Mouse (Mus musculus) embryonic facial prominence, embryonic 15.5 days (tissue): ENCODE data around the gene Arhgap18. TPM values are rescaled to one million over a fixed set of nuclear protein-coding genes. Genes with fewer than 3 reads are reported as not detected.

Source experiments
- ATAC-seq: fragments of 200-750 bp; cut with Nextera tagmentation; 2 replicates; pipeline ENCODE4 v1.8.0; 2017; ENCODE audit warnings: low read depth, moderate TSS enrichment; ENCODE audit not compliant: insufficient number of reproducible peaks, low FRiP score, low TSS enrichment
- H3K27ac ChIP-seq: fragments of 300-500 bp; sonication (generic); replicated peaks from 2 replicates; pipeline ENCODE4 v1.5.1; 2015; ENCODE audit warnings: mild to moderate bottlenecking, inconsistent platforms
- H3K27me3 ChIP-seq: fragments of 300-500 bp; sonication (generic); 2 replicates; pipeline ENCODE4 v1.6.1; 2015; ENCODE audit warnings: inconsistent platforms
- H3K36me3 ChIP-seq: fragments of 300-500 bp; sonication (generic); 2 replicates; pipeline ENCODE4 v1.6.1; 2015; ENCODE audit warnings: mild to moderate bottlenecking, inconsistent platforms
- H3K4me1 ChIP-seq: fragments of 300-500 bp; sonication (generic); 2 replicates; pipeline ENCODE4 v1.6.1; 2015; ENCODE audit warnings: inconsistent platforms
- H3K4me2 ChIP-seq: fragments of 300-500 bp; sonication (generic); replicated peaks from 2 replicates; pipeline ENCODE4 v1.6.1; 2015; ENCODE audit warnings: mild to moderate bottlenecking, inconsistent platforms
- H3K4me3 ChIP-seq: fragments of 300-500 bp; sonication (generic); replicated peaks from 2 replicates; pipeline ENCODE4 v1.5.1; 2015; ENCODE audit warnings: mild to moderate bottlenecking, inconsistent platforms
- H3K9ac ChIP-seq: fragments of 300-500 bp; sonication (generic); 2 replicates; pipeline ENCODE4 v1.6.1; 2015; ENCODE audit warnings: inconsistent platforms
- H3K9me3 ChIP-seq: fragments of 300-500 bp; sonication (generic); replicated peaks from 2 replicates; pipeline ENCODE4 v1.6.1; 2016; ENCODE audit warnings: inconsistent platforms
- WGBS: fragments of 180-500 bp; shearing (Covaris S2); methylation state at CpG from one replicate; pipeline ENCODE4 v1.1.7; 2015; 5-methylcytosine and 5-hydroxymethylcytosine counted together
- polyA plus RNA-seq: library from polyadenylated mRNA; unstranded; fragments of >200 nt; fragmentation: Nextera tagmentation; extraction: Ambion mirVana; gene quantifications from 2 replicates; pipeline ENCODE4 v1.2.1, GENCODE M21; 2015

Arhgap18 gene
- polyA plus RNA-seq, 1 experiment from 2014 or later: 24.5 TPM

- no peak overlapping the region for H3K4me3 ChIP-seq
- no peak overlapping the region for H3K4me2 ChIP-seq
- no peaks in the 10 kb centered on the region for H3K27me3 ChIP-seq
- no peak overlapping the region for H3K27ac ChIP-seq
- WGBS: 91% methylated on average over 3 of the region's 3 CpGs
- no peaks in the 10 kb centered on the region for H3K36me3 ChIP-seq
- no peaks in the 10 kb centered on the region for H3K4me1 ChIP-seq
- no peaks in the 10 kb centered on the region for H3K9me3 ChIP-seq
- no peak for ATAC-seq
- no peak overlapping the region for H3K9ac ChIP-seq
Measured at GRCm38 (mm10) chr10:26832669-26833249, 79.5 kb downstream of the Arhgap18 start.

DNA sequence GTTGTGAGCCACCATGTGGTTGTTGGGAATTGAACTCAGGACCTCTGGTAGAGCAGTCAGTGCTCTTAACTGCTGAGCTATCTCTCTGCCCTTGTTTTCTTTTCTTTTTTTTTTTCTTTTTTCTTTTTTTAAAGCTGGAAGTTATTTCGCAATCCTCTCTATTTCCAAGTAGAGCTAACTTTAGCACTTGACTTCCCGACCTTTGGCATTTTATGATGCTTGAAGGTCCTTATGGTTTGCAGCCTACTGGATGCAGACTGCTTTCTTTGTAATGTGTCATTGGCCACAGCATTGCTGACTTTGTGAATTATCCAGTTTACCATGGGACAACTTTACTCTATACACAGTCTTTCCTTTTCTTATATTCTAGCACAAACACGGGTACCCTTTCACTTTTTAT lies 80.2 kb downstream of the Arhgap18 start:
- WGBS: 80% methylated on average over 3 of the region's 3 CpGs
- no peak for ATAC-seq

GRCm38 (mm10) chr10:26849311-26849710 lies 96.1 kb downstream of the Arhgap18 start:
- H3K4me3 ChIP-seq: no peak overlapping the region
- no peaks in the 10 kb centered on the region for H3K27me3 ChIP-seq
- H3K4me2 ChIP-seq: no peak overlapping the region
- 88% methylated on average over 4 of the region's 4 CpGs for WGBS
- no peak overlapping the region for H3K9ac ChIP-seq
- no peak overlapping the region for H3K27ac ChIP-seq
- no peaks in the 10 kb centered on the region for H3K9me3 ChIP-seq
- H3K36me3 ChIP-seq: no peaks in the 10 kb centered on the region
- no peak for ATAC-seq
- no peaks in the 10 kb centered on the region for H3K4me1 ChIP-seq

More for the DNA sequence above, 80.2 kb downstream of the Arhgap18 start:
- Histone ChIP-seq H3K27me3 (no peaks in the 10 kb centered on the region), H3K9ac (no peak overlapping the region), H3K27ac (no peak overlapping the region), H3K4me1 (no peaks in the 10 kb centered on the region), H3K4me2 (no peak overlapping the region), H3K36me3 (no peaks in the 10 kb centered on the region), H3K9me3 (no peaks in the 10 kb centered on the region), H3K4me3 (no peak overlapping the region)

- 76% methylated on average over 6 of the region's 6 CpGs for WGBS
- H3K27ac ChIP-seq: no peak overlapping the region
- no peaks in the 10 kb centered on the region for H3K9me3 ChIP-seq
- no peak overlapping the region for H3K4me3 ChIP-seq
- H3K4me2 ChIP-seq: no peak overlapping the region
- ATAC-seq: no peak
- H3K36me3 ChIP-seq: no peaks in the 10 kb centered on the region
- no peaks in the 10 kb centered on the region for H3K27me3 ChIP-seq
- H3K4me1 ChIP-seq: no peaks in the 10 kb centered on the region
- no peak overlapping the region for H3K9ac ChIP-seq
Measured at GRCm38 (mm10) chr10:26849854-26850253, 96.6 kb downstream of the Arhgap18 start.

GRCm38 (mm10) chr10:26854556-26855100 lies 101.4 kb downstream of the Arhgap18 start:
- no peak overlapping the region for H3K9ac ChIP-seq
- WGBS: 90% methylated on average over 5 of the region's 5 CpGs
- H3K4me1 ChIP-seq: no peaks in the 10 kb centered on the region
- ATAC-seq: no peak
- H3K27me3 ChIP-seq: no peaks in the 10 kb centered on the region
- H3K4me2 ChIP-seq: no peak overlapping the region
- no peak overlapping the region for H3K27ac ChIP-seq
- no peak overlapping the region for H3K4me3 ChIP-seq
- H3K9me3 ChIP-seq: no peaks in the 10 kb centered on the region
- H3K36me3 ChIP-seq: no peaks in the 10 kb centered on the region

- Histone ChIP-seq H3K4me1 (no peaks in the 10 kb centered on the region), H3K4me3 (no peak overlapping the region), H3K36me3 (no peaks in the 10 kb centered on the region), H3K27ac (no peak overlapping the region), H3K27me3 (no peaks in the 10 kb centered on the region), H3K4me2 (no peak overlapping the region), H3K9ac (no peak overlapping the region), H3K9me3 (no peaks in the 10 kb centered on the region)
- no peak for ATAC-seq
- WGBS: 82% methylated on average over 8 of the region's 8 CpGs
Measured at GRCm38 (mm10) chr10:26855851-26856535, 102.8 kb downstream of the Arhgap18 start.

DNA sequence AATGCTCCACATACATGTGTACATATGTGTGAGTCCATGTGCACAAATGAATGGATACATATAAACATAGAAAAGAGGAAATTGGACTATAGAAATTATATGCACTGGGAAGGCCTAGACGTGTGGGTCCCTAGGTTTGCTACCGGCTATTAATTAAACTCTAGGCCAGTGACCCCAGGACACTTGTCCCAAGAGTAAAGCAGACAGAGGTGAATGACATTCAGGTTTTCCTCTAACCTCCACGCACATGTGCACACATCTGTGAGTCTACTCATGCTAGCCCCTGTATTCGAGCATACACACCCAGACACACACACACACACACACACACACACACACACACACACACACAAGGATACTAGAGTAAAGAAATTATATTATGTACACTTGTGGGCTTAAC lies 104.4 kb downstream of the Arhgap18 start:
- H3K4me1 ChIP-seq: no peaks in the 10 kb centered on the region
- H3K9ac ChIP-seq: no peak overlapping the region
- H3K9me3 ChIP-seq: no peaks in the 10 kb centered on the region
- no peak for ATAC-seq
- no peaks in the 10 kb centered on the region for H3K36me3 ChIP-seq
- WGBS: 79% methylated on average over 4 of the region's 4 CpGs
- no peak overlapping the region for H3K4me3 ChIP-seq
- no peak overlapping the region for H3K27ac ChIP-seq
- H3K4me2 ChIP-seq: no peak overlapping the region
- no peaks in the 10 kb centered on the region for H3K27me3 ChIP-seq

DNA sequence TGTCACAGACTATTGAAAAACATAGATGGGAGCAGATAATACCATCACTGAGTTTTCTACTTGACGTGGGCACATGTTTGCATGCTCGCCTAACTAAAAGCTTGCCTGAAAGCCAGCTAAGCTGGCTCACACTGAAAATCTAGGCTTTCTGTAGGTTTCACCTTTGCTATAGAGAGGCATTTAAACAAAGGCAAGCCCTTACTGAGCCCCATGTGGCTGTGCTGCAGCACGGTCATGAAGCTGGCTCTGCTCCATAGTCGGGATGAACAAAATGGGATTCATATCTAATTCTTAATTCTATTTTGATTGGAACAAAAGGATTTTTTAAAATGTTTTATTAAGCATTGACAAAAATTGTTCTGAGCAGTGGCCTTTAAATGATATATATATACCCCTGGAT lies 105.3 kb downstream of the Arhgap18 start:
- H3K36me3 ChIP-seq: no peaks in the 10 kb centered on the region
- H3K4me1 ChIP-seq: no peaks in the 10 kb centered on the region
- H3K4me3 ChIP-seq: no peak overlapping the region
- no peak overlapping the region for H3K27ac ChIP-seq
- no peak overlapping the region for H3K9ac ChIP-seq
- H3K9me3 ChIP-seq: no peaks in the 10 kb centered on the region
- H3K27me3 ChIP-seq: no peaks in the 10 kb centered on the region
- 79% methylated on average over 4 of the region's 4 CpGs for WGBS
- H3K4me2 ChIP-seq: no peak overlapping the region
- no peak for ATAC-seq

GRCm38 (mm10) chr10:26861231-26861630 lies 108.0 kb downstream of the Arhgap18 start:
- H3K9me3 ChIP-seq: no peaks in the 10 kb centered on the region
- no peak overlapping the region for H3K4me3 ChIP-seq
- H3K4me1 ChIP-seq: no peaks in the 10 kb centered on the region
- no peaks in the 10 kb centered on the region for H3K27me3 ChIP-seq
- H3K4me2 ChIP-seq: no peak overlapping the region
- H3K36me3 ChIP-seq: no peaks in the 10 kb centered on the region
- no peak for ATAC-seq
- no peak overlapping the region for H3K9ac ChIP-seq
- no peak overlapping the region for H3K27ac ChIP-seq

GRCm38 (mm10) chr10:26862207-26862606 lies 109.0 kb downstream of the Arhgap18 start:
- Histone ChIP-seq H3K4me1 (no peaks in the 10 kb centered on the region), H3K4me2 (no peak overlapping the region), H3K9me3 (no peaks in the 10 kb centered on the region), H3K4me3 (no peak overlapping the region), H3K27ac (no peak overlapping the region), H3K9ac (no peak overlapping the region), H3K36me3 (no peaks in the 10 kb centered on the region), H3K27me3 (no peaks in the 10 kb centered on the region)
- no peak for ATAC-seq
- WGBS: 80% methylated on average over 4 of the region's 4 CpGs

DNA sequence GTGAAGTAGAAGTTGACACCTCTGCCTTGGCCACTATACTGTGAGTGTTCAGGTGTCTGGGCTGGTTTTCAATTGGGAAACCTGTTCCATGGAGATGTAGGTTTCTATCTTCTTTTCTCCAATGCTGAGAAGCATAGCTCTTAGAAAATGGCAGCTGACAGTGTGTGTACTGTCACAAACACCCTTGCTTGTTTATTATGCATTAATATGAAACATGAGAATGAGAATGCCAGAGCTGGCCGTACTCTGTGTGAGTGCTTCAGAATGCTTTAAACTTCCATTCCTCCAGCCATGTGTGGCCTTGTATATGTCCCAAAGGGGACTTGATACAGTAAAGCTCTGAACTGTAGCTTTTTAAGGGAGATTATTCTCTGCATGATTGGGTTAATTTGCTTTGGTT lies 110.8 kb downstream of the Arhgap18 start:
- no peaks in the 10 kb centered on the region for H3K4me1 ChIP-seq
- 62% methylated on average over 1 of the region's 1 CpGs for WGBS
- ATAC-seq: no peak
- no peaks in the 10 kb centered on the region for H3K36me3 ChIP-seq
- no peak overlapping the region for H3K4me3 ChIP-seq
- H3K27ac ChIP-seq: no peak overlapping the region
- H3K9ac ChIP-seq: no peak overlapping the region
- no peak overlapping the region for H3K4me2 ChIP-seq
- no peaks in the 10 kb centered on the region for H3K9me3 ChIP-seq
- no peaks in the 10 kb centered on the region for H3K27me3 ChIP-seq

- Histone ChIP-seq H3K9me3 (no peaks in the 10 kb centered on the region), H3K4me2 (no peak overlapping the region), H3K27me3 (no peaks in the 10 kb centered on the region), H3K36me3 (no peaks in the 10 kb centered on the region), H3K4me1 (no peaks in the 10 kb centered on the region), H3K4me3 (no peak overlapping the region), H3K27ac (no peak overlapping the region), H3K9ac (no peak overlapping the region)
- no peak for ATAC-seq
- WGBS: 48% methylated on average over 2 of the region's 2 CpGs
Measured at GRCm38 (mm10) chr10:26870802-26871201, 117.6 kb downstream of the Arhgap18 start.
